Mouse (Mus musculus) ovary, adult 18-20 months (tissue): ENCODE results near the gene Crx.
"Not testable (repeated sequence)": the region's sequence is repeated elsewhere in the genome, so short reads cannot be mapped to it uniquely, and the experiment has no call there.

Source experiments
- DNase-seq: peaks from one replicate; pipeline ENCODE4 v3.0.0; 2022; ENCODE audit warnings: low spot score, mixed read lengths

Gene Crx

GRCm38 (mm10) chr7:15879756-15880155 is at the start of gene Crx:
TSS of gene Crx (minus strand) at chr7:15879968.
- DNase-seq = no peak

GRCm38 (mm10) chr7:15922220-15922773 is 42.5 kb upstream of the Crx start, which contains the start of gene Selenow:
TSS of gene Selenow (minus strand) at chr7:15922402.
- DNase-seq = peak; percentile 80

DNA sequence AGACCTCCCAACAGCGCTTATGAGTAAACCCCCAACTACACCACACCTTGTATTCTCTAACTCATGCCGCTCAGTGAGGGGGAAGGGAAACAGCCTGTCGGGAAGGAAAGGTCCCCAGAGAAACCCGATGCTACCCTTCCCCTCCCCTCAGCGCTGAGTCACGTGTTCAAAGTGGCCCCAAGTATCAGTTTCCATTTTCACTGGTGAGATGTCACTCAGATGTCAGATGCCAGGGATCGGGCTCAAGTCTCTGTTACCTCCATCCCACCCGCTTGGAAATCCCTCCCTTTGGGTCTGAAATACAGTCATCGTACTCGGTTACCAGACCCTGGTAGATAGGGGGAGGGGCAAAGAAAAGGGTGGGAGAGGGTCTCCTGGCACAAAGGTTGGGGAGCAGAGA is 42.0 kb upstream of the Crx start:
- DNase-seq = no peak

DNA sequence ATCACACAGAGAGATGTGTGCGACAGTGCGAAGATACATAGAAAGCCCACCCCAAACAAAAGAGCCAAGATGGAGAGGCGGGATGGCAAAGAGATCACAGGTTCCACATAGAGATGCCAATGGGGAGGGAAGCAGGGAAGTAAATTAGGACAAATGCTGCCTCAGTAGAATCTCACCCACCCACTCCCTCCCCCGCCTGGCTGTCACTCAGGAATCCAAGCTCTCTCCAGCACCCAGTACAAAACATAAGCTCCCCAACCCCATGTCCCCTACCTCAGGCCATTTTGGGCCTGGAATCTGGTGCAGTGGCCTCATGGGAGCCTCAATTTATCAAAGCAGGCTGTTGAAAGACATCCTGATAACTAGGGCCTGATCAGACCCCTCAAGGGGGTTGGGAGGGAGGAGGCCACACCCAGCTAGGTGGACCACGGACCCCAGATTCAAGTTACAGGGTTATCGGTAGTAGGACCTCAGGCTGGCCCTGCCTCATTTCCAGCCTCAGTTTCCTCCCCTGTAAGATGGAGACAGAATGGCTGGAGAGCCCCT is 41.0 kb upstream of the Crx start:
- DNase-seq = no peak

- DNase-seq = no peak
These were observed 40.2 kb upstream of the Crx start for GRCm38 (mm10) chr7:15919947-15920346.

GRCm38 (mm10) chr7:15918371-15918770 is 38.6 kb upstream of the Crx start:
- no peak for DNase-seq

DNA sequence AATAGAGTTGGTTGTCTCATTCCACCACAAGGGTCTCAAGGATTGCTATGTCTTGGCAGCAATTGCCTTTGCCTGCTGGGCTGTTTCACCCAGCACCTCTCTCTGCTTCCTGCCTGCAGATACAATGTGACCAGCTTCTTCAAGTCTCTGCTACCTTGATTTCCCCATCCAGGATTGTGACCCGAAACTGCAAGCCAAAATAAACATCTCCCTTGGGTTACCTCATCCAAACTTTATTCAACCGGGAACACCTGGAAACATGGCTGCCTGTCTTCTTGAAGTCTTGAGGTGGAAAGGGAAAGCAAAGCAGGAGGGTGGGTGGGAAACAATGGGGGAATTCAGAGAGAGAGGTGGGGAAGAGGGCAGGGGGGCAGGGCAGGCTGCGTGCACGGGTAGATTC is 37.2 kb upstream of the Crx start:
- DNase-seq = no peak

DNA sequence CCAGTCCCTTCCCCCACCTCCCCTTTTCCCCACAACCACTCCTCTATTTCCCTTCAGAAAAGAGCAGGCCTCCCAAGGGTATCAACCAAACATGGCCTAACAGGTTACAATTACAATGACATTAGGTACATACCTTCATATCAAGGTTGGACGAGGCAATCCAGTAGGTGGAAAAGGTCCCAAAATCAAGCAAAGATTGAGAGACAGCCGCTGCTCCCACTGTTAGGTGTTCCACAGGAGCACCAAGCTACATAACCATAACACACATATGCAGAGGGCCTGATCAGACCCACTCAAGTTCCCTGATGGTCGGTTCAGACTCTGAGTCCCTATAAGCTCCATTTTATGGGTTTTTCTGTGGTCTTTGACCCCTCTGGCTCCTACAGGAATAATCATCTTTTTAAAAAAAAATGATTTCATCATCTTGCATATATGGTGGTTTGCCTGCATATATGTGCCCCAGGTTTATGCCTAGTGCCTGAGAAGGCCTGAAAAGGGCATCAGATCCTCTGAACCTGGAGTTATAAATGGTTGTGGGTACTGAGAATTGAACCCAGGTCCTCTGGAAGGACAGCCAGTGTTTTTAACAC is 36.5 kb upstream of the Crx start:
- no peak for DNase-seq

DNA sequence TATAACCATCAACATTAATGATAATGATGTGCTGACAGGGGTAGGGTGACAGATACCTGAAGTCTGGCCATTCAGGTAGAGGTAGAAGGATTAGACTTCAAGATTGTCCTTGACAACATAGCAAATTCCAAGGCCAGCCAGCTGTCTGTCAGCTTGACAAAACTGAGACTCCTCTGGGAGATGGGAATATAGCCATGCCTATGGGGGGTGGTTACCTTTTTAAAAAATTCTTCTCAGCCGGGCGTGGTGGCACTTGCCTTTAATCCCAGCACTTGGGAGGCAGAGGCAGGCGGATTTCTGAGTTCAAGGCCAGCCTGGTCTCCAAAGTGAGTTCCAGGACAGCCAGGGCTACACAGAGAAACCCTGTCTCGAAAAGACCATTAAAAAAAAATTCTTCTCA is 35.9 kb upstream of the Crx start:
- DNase-seq = not testable (repeated sequence)

- DNase-seq = no peak
These were observed 35.0 kb upstream of the Crx start for GRCm38 (mm10) chr7:15914751-15915150.

DNA sequence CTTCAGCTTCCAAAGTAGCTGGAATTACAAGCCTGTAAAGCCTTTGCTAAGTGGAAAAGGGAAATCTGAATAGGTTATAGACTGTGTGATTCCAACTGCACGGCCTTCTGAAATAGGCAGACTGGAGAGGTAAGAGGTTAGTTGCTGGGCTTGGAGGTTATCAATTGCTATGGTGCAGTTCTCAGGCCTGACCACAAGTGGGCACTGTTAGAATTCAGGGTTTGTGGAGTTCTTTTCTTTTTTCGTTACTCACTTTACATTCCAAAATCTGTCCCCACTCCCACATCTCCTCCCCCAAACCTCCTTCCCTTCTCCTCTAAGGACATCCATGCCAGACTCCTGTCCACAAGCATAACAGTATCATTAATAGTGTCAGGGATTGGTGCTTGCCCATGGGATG is 34.5 kb upstream of the Crx start:
- DNase-seq = no peak

GRCm38 (mm10) chr7:15912183-15912582 is 32.4 kb upstream of the Crx start:
- DNase-seq = peak; percentile 43

DNA sequence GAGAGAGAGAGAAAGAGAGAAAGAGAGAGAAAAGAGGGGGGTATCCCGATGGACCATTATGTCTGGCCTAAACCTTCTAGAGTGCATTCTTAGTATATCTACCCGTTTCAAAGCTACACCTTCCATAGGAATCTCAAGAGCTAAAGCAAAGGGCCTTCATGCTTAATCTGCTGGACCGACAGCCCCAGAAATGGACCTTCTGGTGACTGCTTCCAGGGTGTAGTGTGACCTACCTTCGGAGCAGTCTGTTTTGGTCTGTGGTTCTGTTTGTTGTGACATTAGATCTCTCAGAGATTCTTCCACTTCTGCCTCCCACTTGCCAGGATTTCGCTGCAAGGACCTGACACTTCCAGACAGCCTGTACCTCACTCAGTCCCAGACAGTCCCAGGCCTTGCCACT is 30.8 kb upstream of the Crx start:
- DNase-seq = no peak

GRCm38 (mm10) chr7:15907971-15908590 is 28.3 kb upstream of the Crx start:
- DNase-seq = no peak

GRCm38 (mm10) chr7:15906602-15907001 is 26.8 kb upstream of the Crx start:
- no peak for DNase-seq

- no peak for DNase-seq
These were observed 26.1 kb upstream of the Crx start for GRCm38 (mm10) chr7:15905861-15906260.

DNA sequence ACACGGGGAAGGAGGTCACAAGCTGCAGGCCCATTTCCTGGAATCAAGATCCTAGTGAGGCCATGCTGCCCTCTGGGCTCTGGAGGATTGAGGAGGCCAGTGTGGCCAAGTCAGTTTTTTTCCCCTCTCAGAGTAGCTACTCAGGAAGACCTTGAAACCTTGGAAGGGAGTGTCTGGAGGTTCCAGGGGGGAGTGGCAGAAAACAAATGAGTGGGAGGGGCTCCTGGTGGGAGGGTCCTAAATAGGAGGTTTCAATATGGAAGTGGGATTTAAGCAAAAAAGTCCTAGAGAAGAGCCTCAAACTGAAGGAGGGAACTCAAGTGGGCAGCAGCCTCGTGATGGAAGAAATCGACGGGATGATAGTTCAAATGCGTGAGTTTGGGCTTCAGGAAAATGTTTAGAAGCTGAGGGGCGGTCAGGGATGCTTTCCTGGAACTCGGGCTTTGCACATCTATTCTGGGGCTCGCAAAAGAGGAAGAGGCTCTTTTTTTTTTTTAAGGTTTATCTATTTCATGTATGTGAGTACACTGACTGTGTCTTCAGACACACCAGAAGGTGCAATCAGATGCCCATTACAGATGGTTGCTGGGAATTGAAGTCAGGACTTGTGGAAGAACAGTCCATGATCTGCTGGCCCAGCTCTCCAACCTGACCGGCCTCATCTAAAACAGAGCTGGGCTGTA is 21.7 kb upstream of the Crx start:
- no peak for DNase-seq

- DNase-seq = no peak
These were observed 14.5 kb upstream of the Crx start for GRCm38 (mm10) chr7:15894251-15894650.

DNA sequence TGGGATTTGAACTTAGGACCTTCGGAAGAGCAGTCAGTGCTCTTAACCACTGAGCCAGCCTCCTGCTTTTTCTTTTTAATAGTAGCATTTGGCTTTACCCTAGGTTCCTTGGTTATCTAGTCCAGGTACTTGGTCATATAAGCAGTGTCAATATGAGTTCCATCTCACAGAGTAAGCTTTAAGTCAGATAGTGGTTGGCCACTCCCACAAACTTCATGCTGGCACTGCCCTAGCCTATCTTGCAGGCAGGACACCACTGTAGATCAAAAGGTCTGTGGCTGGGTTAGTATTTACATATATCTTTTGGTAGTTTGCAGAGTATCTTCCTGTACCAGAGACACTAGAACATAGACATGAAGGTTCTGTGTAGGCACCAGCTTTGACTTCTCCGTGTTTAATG is 4.4 kb upstream of the Crx start:
- no peak for DNase-seq

DNA sequence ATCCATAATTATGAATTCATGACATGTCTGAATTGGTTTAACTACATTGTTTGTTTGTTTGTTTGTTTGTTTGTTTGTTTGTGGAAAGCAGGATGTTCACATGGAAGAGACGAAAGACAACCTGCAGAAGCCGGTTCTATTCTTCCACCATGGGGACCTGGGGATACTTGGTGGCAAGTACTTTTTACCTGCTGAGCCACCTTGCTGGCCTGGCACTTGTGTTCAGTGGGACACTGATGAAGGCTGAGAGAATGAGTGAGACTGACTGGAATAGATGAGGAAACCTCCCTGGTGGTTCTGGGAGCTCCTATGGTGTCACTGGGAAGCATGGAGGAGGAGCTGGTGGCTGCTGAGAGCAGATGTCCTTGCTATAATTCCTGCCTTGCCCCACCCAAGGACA is 2.5 kb upstream of the Crx start, which contains the start of gene Crxos:
Gene Crxos, plus strand, starts transcription at position 301 of the 400 bp plus-strand sequence.
- no peak for DNase-seq

DNA sequence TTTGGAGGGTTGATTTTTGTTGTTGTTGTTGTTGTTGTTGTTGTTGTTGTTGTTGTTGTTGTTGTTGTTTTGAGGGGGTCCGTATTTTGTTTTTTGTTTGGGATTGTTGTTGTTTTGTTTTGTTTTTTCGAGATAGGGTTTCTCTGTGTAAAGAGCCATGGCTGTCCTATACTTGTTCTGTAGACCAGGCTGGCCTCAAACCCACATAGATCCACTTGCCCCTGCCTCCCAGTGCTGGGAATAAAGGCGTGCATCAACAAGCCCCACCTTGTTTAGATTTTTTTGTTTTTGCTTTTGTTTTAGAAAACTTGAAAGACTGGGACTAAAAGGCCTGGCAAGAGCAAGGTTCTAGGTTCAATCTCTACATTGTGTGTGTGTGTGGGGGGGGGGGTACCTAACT is 2.1 kb upstream of the Crx start:
- no peak for DNase-seq

- no peak for DNase-seq
These were observed 1.6 kb upstream of the Crx start for GRCm38 (mm10) chr7:15881388-15881787.

GRCm38 (mm10) chr7:15864104-15864503 is 15.7 kb downstream of the Crx start:
- DNase-seq = no peak
